Mouse (Mus musculus) layer of hippocampus, adult 8-10 months (tissue): ENCODE measurements around the gene Acsm5. TPM values are rescaled to one million over a fixed set of nuclear protein-coding genes. Genes with fewer than 3 reads are reported as not detected.
"Not testable (repeated sequence)": the region's sequence is repeated elsewhere in the genome, so short reads cannot be mapped to it uniquely, and the experiment has no call there.

Experiments
- DNase-seq, 2 experiments: peaks; one replicate each; pipeline ENCODE4 v3.0.0; 2022; ENCODE audit warnings: low spot score in 2 of 2
- total RNA-seq, 4 experiments: library from RNA; stranded (reverse); gene quantifications; 2 replicates each; pipeline ENCODE4 v1.2.4; 2022

The Acsm5 gene
- total RNA-seq, 4 experiments from 2014 or later = 0.50 to 1.3 (median 1.1) TPM

GRCm38 (mm10) chr7:119545572-119545971 is 26.3 kb downstream of the Acsm5 start:
- no peak for DNase-seq

GRCm38 (mm10) chr7:119550471-119551222 is 31.4 kb downstream of the Acsm5 start:
- DNase-seq = no peak

DNA sequence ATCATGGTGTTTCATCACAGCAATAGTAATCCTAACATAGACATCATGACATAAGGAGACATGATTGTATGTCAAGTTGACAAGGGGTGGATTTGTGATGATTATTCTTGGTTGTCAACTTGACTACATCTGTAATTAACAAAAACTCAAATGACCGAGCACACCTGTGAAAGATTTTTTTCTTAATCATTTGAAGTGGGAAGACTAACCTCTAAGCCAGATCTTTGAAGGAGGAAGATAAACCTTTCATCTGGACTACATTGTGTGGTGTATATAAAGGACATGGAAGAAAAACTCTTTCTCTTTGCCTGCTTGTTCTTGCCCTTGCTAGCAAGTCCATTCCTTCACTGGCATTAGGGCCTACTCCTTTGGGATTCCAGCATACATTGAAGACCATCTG is 34.8 kb downstream of the Acsm5 start, which contains the start of gene Acsm2:
TSS of gene Acsm2 (plus strand) at position 301 of the 400 bp plus-strand sequence.
- no peak for DNase-seq

- DNase-seq = no peak
Measured at GRCm38 (mm10) chr7:119559789-119560451, 40.7 kb downstream of the Acsm5 start.

- no peak for DNase-seq
Measured at GRCm38 (mm10) chr7:119560452-119560835, 41.2 kb downstream of the Acsm5 start.

- DNase-seq = no peak
Measured at GRCm38 (mm10) chr7:119561441-119561840, 42.2 kb downstream of the Acsm5 start.

DNA sequence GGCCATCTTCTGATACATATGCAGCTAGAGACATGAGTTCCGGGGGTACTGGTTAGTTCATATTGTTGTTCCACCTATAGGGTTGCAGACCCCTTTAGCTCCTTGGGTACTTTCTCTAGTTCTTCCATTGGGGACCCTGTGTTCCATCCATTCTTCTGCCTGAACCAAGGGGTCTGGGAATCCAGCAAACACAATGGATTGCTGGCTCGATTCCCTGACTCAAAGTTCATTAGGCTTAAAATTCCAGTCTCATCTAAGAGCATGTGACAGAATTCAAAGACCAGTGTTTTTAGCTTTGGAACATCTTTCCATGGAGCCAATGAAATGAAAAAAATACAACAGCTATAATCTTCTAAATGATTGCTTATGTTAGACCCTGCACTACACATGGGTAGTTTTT is 43.2 kb downstream of the Acsm5 start:
- DNase-seq = not testable (repeated sequence)

DNA sequence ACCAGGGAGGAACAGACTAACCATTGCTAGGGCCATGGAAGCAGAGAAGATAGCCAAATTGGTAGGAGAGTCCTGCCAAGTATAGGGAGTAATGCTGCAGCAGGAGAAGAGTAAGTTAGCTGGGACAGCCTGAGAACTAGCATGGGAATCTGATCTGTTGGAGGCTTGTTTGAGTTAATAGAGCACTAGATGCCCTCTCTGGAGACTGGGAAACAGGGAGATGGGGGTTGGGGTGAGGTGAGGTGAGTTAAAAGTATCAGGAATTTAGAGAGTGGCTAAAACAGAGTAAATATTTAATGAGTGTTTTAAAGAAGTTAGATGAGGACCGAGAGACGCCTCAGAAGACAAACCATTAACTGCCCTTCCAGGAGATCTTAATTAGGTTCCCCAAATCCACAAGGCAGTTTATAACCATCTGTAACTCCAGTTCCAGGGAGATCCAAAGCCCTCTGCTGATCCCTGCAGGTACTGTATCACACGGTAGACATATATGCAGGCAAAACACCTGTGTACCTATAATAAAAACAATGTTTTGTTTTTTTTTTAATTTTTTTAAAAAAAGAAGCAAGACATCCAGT is 75.4 kb downstream of the Acsm5 start:
- no peak for DNase-seq

Other genes starting within 250 kb of the Acsm5 start
- gene Gp2, start 60.2 kb upstream of the Acsm5 start, total RNA-seq = under 1 TPM in 1 of 4 experiments, not detected in 3; 0.48 TPM
- gene Umod, start 40.2 kb upstream of the Acsm5 start, total RNA-seq = not detected
- gene Pdilt, start 4.0 kb downstream of the Acsm5 start, total RNA-seq = under 1 TPM in 1 of 4 experiments, not detected in 3; 0.55 TPM
- not detected for gene Acsm2, start 34.9 kb downstream of the Acsm5 start, total RNA-seq
- not detected for gene Acsm1, start 87.6 kb downstream of the Acsm5 start, total RNA-seq
- gene Acsm4, start 170.6 kb downstream of the Acsm5 start, total RNA-seq = not detected
- gene Thumpd1, start 201.3 kb downstream of the Acsm5 start, total RNA-seq = 10 to 100 TPM; 45.8 to 52.3 (median 50.7) TPM
- not detected for gene Acsm3, start 241.5 kb downstream of the Acsm5 start, total RNA-seq